Mouse (Mus musculus) kidney, postnatal 14 days (tissue): ENCODE data around the gene Rgs7bp.

Source experiments
- DNase-seq: peaks from one replicate; pipeline ENCODE4 v3.0.0; 2022; ENCODE audit warnings: mixed read lengths

Gene Rgs7bp

DNA sequence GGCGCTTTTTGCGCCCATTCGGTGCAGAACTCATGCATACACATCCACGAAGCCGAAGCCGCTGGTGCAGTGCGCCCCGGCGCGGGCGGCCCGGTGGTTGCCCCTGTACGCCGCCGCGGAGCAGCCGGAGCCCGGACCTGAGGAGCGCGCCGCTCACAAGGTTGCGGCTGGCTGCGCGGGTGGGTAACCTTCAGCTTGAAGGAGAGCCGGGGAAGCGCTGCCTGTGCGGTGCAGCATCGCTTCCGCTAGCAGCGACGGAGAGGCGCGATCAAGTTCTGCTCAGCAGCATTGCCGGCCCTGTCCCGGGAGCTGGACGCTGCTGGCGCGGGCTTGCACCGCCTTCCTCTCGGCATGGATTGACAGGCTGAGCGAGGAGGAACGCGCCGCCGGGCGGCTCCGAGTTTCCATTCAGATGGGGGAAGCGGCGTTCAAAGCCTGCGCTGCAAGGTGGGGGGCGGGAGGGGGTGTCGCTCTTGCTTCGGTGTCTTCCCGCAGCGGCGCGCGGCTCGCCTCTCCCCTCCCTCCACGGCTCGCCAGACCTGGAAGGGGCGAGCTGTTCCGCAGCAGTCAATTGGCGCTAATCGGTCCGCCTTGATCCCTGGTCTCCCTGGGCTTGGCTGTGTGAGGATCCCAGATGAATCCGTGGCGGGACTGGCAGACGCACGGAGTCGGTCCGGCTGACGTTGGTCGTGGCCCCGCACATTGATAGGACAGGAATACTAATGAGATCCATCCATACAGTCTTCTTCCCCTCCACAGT is at the start of gene Rgs7bp:
Rgs7bp (minus strand) TSS at position 750 of the 760 bp plus-strand sequence.
- DNase-seq = peak; percentile 60

DNA sequence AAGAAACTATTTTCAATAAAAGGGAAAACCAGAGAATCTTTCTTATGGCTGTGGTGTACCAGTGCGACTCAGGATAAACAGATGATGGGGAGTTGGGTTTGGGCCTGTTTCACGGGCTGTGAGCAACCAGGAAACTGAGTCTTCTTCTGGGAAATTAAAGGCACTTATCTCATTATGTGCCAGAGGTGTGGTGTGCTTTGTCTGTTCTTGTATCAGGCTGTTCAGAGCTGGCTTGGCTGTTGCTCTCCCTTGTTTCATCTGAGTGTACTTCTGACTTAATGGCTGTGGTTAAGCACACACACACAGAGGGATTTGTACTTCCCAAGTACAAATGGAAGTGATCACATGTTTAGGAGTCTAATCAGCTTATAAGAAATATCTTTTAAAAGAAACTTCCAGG is 49.7 kb upstream of the Rgs7bp start:
- DNase-seq = no peak

DNA sequence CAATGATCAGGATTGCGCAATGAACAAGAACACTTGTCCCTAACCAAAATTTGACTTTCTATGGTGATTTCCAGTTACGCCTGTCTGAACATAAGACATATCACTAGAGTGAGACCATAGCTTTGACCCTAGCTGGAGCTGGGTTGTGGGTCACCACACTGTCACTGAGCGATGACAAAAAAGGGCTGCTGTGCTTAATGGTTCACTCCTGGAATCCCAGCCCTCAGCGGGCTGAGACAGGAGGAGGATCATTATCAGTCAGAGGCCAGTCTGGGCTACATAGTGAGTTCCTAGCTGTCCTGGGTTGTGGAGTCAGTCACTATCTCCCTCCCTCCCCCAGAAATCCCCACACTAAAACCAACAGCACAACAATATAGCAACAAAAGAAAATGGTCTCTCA is 46.0 kb upstream of the Rgs7bp start:
- no peak for DNase-seq

DNA sequence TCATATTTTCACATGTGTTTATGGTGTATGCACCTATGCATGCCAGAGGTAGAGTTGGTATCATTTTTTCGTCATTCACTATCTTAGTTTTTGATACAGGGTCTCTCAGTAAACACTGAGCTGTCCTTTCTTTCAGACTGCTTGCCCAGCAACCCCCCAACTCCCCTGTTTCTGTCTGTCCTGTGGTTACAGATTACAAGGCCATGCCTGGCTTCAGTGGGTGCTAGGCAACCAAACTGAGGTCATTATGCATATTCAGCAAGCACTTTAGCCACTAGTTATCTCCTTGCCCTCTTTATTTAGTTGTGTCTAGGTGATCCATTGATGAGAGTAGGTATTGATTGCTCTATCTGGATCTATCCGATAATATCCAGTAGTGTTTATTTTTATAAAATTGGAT is 41.6 kb upstream of the Rgs7bp start:
- no peak for DNase-seq

DNA sequence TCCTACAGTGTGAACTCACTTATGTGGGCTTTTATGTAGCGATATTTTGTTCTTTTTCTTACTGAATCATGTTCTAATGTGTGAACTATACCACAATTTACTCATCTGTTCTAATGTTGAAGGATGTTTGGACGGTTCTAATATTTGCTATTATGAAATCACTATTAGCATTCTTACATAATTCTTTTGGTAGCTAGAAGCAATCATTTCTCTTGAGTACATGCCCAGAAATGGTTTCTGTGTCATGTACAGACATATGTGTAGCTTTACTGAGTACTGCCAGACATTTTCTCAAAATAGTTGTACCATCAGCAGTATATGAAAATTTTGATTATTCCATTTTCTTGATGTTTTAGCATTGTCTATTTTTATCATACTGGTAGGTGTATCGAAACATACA is 34.5 kb upstream of the Rgs7bp start:
- DNase-seq = no peak

DNA sequence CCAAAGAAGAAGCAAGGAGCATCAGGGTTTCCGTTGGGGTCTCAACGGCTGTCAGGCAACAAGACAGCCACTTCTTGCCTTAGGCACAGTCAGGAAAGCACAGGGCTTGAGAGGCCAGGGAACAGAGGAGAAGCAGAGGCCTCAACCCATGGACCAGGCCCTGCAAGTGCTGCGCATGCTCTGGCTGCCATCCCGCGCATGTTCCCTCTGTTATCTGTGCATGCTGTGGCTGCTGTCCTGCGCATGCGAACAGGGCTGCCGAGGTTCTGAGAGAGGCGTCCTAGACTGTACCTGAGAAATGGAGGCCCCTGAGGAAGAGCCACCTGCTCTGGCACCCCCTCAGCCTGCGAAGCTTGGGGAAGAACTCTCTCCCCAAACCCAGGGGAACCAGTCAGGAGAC is 27.1 kb upstream of the Rgs7bp start, which contains the start of gene 4933425L06Rik:
4933425L06Rik (plus strand) TSS at position 261 of the 400 bp plus-strand sequence.
- no peak for DNase-seq

DNA sequence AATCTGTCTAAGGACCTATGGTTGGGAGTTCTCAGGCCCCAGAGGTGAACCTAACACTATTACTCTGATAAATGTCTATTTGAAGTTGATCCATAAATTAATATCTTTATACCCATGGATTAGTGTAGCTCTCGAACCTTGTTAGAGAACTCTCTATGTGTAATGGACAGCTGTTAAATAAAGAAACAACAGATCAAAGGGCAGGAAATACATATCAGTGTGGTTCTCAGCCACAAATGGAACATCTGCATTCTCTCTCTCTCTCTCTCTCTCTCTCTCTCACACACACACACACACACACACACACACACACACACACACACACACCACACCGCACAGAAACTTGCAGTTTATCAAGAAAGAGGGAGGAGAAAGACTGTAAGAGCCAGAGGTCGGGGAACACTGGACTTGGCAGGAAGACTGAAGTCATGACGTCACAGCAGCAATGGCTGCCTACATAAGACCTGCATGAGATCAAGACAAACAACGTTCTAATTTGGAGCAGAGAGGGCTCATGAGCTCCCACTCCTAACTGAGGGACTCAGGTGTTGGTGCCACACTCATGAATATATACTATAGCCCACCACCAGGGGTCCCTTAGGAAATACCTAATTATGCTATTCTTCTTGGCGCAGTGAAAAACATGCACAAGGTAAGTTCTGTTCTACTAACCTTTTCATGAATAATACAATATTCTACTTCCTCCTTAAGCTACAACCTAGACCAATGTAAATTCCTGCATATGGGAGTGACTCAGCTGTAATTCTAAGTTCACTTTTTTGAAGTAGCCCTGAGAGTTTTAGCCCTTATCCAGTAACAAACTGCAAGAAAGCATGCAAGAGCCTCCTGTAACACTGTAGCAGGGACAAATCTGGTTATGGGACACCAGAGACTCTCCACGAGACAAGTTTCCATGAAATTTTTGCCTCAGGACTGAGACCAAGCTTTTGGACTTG is 12.4 kb upstream of the Rgs7bp start:
- no peak for DNase-seq

DNA sequence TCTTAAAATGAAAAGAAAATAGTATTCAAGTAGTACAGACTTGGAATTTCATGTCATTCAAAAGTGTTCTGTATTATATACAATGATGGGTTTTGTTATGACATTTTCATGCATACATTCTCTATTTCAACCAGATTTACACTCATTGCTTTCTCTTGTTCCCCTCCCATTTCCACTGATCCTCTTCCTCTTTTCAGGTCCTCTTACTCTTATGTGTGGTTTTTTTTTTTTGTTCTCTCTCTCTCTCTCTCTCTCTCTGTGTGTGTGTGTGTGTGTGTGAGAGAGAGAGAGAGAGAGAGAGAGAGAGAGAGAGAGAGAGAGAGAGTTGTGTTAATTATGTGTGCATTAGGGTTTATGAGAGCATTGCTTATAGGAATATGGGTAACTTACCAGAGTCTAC is 11.4 kb upstream of the Rgs7bp start:
- DNase-seq = no peak

DNA sequence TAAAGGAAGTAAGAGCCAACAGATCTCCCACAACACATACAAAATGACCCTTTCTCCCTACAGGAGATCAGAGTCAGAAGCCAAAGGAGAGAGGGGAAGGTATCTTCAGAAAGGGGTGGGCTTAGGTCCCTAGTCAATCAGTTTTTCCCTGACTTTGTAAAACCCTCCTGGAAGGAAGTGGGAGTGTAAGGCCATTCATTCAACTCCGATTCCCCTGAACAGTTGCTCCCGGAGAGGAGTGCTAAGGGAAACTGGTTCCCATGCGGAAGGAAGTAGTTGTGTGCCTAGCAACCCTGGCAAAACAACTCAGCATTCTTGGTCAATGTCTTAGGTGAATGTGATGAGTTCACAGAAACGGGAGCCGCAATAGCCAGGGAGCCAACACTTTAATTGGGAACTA is 644 bp upstream of the Rgs7bp start:
- peak; percentile 38 for DNase-seq

DNA sequence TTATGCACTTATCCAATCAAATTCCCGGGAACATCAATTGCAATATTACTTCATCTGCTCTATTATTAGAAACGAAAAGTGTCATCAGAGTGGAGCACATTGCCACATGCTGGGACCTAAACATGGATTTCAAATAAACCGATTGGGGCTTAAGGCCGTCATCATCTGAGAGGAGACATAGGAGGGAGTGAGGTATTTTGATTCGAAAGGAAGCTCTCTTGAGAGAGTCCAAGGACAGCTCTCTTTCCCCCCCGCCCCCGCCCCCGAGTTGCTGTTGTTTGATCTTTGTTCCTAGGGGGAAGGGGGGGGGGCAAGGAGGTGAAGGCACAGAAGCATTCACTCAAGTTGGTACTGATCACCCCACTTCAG is 195 bp upstream of the Rgs7bp start:
- DNase-seq = no peak

DNA sequence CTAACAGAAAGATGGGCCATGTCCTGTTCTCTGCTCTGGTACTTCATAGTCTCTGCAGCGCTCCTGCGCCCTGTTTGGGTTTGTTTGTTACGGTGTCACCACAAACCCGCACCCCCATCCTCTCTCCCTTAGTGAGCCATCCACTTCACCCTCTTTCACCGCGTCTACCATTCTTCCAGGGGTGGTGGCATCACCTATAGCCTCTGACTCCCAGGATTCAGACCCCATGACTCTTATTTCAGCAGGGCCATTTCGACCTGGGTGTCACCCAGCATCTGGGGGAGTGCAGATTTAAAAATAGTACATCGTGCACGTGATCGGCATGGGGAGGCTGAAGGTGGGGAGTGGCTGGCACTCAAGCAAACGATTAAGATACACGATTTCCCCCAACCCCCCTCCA is 1.1 kb downstream of the Rgs7bp start:
- DNase-seq = no peak

DNA sequence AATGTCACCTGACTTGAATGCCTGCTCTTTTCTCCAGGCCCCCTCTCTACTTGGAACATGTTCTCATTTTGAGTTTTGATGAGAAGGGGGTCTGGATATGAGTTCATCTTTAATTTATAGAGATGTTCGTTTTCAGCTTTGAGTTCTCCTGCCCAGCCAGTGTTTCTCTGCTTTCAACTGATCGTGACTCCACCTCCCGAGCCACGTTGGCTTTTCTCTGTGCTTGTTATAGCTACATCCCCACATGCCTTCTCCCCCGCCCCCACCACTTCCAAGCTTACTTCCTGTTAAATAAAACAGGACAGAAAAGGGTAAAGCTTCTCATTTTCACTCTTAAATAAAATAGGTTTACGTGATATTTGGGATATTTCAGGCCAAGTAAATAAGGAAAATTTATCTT is 3.3 kb downstream of the Rgs7bp start:
- no peak for DNase-seq

DNA sequence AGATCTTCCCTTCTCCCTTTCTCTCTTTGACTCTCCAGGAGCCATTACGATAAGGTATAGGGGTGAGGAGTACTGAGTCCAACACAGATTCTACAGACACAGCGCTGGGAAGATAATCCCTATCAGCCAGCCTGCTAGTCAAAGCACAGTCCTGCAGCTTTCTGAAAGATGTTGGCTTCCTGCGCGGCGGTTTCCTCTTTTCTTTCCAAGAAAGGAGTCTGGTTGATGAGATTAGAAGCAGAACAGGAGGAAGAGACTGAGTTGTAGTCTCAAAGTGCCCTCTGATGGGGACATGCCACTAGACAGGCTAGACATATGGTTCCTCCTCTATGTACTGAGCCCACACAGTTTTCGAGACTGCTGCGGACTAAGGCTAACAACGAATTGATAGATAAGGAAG is 6.1 kb downstream of the Rgs7bp start:
- DNase-seq = no peak

DNA sequence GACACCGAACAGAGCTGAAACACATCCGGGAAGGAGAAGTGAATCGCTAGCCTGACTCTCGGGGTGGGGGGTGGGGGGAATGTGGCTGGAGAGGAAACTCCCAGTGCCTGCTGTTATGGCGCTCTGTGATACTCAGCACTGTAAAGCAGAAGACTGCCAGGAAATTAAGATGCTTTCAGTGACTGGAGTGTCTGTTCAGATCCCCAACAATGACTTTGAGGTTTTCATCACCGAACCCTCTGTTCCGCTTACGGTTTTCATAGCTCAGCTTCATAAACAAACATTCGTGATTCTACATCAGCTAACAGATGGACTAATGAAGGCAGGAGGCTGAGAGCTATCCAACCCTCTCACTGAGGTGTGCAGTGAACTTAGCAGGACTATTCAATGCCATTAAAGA is 7.4 kb downstream of the Rgs7bp start:
- no peak for DNase-seq

DNA sequence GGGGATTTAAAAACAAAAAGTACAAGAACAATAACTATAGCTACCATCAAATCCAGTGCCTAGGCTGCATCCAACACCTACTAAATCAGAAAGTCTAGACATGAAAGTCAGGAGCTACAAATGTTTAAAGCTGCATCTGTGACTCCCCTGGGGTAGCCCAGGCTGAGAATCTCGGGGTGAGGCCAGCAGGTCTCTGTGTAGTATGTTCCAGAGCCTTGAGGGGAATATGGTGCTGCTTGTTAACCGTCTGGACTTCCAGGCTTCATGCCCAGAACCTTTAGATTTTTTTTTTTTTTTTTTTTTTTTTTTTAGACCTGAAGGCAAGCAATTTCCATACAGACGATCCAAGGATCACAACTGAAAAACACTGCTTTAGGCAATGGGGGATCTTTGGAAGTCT is 10.8 kb downstream of the Rgs7bp start:
- no peak for DNase-seq

DNA sequence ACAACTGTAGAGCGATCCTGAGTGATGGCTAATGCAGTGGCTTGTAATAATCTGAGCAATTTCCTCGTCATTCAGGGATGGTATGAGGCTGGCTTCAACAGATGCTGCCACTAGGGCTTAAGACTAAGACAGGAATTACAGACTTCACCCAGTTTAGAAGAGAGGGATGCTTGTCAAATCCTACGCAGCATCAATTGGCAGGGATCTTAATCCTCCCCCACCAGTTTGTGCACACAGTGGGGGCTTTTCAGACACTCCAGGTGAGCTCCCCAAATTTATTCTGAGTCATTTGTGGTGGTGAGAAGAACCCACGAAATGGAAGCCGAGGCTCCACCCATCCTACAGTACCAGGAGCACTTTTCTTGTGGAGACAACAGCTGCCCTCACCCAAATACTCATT is 16.4 kb downstream of the Rgs7bp start:
- no peak for DNase-seq

DNA sequence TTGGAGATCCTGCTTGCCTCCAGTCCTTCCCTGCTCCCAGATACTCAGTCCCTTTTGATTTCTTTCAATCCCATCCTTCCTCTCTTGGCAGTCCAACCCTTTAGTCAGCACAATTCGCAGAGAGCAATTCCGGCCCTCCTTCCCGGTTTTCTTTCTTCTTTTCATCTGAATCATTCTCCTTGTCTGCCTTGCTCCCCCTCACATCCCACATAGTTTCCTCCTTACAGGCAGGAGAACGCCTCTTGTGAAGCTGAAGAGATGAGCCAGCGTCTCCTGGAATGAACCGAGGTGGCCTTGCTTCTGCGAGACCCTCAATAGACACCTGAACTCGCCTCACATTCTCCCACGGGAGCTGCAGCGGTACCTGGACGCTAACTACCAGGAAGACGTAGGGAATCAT is 16.9 kb downstream of the Rgs7bp start:
- no peak for DNase-seq

DNA sequence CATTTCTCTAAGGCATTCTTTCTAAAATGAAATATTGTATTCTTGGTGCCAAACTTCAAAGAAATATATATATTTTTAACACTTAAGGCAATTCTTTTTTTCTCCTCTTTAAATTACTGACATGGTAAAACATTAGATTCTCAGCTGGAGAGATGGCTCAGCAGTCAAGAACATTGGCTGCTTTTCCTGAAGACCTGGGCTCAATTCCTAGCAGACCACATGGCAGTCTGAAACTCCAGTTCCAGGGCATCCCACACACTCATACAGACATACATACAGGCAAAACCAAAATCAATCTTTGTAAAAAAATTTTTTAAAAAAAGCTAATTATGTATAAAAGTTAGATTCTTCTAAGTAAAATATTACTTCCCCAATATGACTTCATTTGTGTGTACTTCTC is 22.8 kb downstream of the Rgs7bp start:
- no peak for DNase-seq

DNA sequence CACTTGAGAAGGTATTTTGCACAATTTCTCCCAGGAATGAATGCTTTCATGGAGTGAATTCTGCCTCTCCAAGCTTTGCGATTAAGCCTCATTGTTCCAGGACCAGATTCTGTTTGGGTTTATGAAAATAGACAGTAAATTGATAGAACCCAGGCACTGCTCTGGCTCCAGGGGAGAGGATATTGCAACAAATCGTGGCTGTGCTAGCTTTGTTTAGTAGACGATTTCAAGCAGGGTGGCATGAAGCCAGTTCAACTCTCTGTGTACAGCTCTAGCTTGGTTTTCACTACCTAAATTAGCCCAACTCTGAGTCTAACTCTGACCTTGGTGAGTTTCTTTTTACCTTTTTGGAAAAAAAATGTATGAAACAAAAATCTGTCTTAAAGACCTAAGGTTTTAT is 26.5 kb downstream of the Rgs7bp start:
- no peak for DNase-seq

DNA sequence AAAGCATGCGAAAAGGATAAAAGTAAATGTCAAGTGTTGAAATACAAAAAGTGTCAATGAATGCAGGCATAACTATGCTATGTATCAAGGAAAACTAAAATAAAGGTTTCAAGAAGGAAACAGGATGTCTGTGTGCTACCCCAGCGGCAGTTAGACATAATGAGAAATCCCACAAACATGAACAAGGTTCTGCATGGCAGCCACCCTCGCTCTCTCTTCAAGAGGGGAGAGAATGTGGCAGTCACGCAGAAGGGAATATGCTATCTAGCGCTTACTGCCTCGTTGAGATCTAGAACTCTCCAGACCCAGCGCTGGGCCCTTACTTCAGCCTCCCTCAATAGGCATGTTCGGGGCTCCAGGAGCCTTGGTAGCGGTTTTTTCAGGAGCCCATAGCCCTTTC is 38.2 kb downstream of the Rgs7bp start:
- DNase-seq = no peak

DNA sequence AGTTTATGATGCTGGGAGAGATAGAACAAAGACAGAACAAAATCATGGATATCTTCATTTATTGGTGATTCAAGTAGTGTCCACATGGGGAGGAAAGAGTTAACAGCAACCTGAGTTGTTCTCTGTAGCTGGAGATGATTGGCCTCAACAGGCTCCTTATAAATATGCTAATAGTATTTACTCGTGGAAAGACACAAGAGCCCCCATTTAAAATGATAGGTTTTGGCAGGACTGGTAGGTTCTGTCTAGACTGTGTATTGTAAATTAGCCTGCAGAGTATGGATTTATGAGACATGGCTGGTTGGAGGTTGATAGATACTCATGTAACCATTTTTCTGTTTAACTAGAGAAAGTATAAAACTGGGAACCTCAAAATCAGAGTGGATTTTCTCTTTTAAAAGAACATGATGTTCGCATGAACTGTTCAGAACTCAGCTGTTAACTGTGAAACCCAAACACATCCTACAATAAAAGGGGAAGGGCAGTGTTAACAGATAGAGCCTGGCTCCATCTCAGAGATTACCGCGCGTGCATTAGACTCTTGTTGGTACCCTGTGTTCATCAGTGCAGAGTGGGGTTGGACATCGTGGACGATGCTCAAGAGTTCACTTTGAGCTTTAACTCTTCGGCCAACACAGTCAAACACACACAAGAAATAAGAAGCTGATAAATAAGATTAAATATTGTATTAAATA is 38.9 kb downstream of the Rgs7bp start:
- DNase-seq = no peak

DNA sequence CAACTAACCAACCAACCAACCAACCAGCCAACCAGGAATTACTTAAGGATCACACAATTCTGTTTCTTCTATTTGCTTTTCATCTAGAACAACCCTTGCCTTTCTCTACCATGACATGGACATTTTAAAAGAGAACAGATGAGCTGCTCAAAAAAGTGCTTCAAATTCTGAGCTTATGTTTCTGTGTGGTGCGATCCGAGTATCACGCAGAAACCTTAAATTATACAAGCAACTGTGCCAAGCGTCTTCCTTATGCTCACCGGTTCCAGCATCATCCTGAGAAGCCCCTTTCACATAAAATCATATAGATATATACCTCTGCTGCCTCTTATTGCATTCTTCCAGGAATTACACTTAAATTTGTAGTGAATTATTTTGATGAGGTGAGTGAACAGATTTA is 43.4 kb downstream of the Rgs7bp start:
- no peak for DNase-seq

DNA sequence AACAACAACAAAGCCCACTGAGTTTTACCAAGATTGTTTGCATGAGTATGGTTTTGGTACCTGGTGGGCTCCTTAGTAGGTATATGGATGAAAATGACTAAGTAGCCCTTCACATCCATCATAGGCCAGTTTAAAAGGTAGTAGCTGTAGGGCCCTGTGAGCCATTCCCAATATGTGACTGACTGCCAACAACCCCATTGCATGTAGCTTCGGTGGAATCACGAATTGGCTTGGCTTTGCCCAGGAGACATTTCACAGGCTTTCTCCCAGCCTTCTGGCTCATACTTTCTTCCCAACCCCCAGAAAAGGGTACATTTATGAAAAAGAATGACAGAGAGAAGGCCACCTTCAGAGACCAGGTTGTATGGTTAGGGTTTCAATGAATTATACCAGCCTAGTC is 45.8 kb downstream of the Rgs7bp start:
- no peak for DNase-seq

DNA sequence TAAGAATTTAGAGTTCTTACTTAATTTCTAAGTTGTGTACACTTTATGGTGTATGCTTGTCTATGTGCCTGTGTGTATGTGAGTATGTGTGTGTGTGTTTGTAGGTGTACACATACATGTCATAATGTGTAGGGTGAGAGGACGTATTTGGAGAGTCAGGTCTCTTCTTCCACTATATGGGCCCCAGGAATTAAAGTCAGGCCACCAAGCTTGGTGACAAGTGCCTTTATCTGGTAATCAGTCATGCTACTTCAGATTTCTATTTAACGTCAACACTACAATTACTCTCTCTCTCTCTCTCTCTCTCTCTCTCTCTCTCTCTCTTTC is 51.9 kb downstream of the Rgs7bp start:
- DNase-seq = no peak
